In the genomic region with DNA sequence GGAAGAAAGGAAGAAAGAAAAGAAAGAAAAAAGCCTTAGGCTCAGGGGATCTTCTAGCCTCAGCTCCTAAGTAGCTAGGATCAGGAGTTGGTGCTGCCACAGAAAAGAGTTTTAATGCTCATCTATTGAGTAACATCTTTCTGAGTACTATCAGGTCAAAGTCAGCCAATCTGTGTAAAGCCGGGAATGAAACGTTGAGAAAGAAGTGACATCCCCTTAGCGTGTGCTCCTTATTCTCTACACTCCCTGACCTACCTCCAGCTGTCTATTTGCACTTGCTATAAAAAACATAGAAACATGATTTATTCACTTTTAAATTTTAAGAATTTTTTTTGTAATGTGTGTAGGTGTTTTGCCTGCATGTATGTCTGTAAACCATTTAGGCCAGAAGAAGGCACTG, we compare ENCODE assay signal across 20 mouse cellular contexts. TPM values are rescaled to one million over a fixed set of nuclear protein-coding genes. Genes with fewer than 3 reads are reported as not detected.
DNase-seq lines count a peak whose midpoint lies in the region; ATAC-seq and TF ChIP-seq lines count a peak whose summit lies in the region.
"Had no signal": no experiment of that assay in that cellular context is flagged by ENCODE, and none has a peak within 500 bp of the region (broad histone marks: within the 10 kb centered on the region; RNA-seq: fewer than 3 reads in every experiment).

No protein-coding gene starts in this region.

- no peak for ATAC-seq in liver, embryonic 12.5 days
- ATAC-seq: activated CD4-positive, CD25-positive, alpha-beta regulatory T cell, adult 4 months; CD4-positive, CD25-positive, alpha-beta regulatory T cell, adult 4 months; Patski had no signal

- H3K9ac ChIP-seq in liver, adult 2 months (ENCODE audit: low read depth, low read length) = no peak overlapping the region
- H3K9ac ChIP-seq in liver, embryonic 12.5 days = no peak overlapping the region
- no peak overlapping the region for H3K9ac ChIP-seq in CH12.LX (ENCODE audit: insufficient read depth, low read depth)

- dilution Hi-C loops in CH12.LX (cut with MboI; ENCODE audit: extremely low pct_ligation_motif_present, extremely low pct_unique_long_range_greater_than_20kb, low sequenced_read_pairs) = no loop called here

- TF ChIP-seq EP300 in CH12.LX (IDR thresholded peaks at IDR 0.05; ENCODE audit: low read length) = no peak

- 24% methylated on average over 3 of the region's 3 CpGs for WGBS in liver, adult 2 months
- WGBS in liver, embryonic 12.5 days (ENCODE audit: insufficient replicate concordance) = 70% methylated on average over 3 of the region's 3 CpGs

- H3K36me3 ChIP-seq in liver, adult 2 months (ENCODE audit: control insufficient read depth, insufficient read depth, low read length) = no peaks in the 10 kb centered on the region
- no peaks in the 10 kb centered on the region for H3K36me3 ChIP-seq in liver, embryonic 12.5 days
- H3K36me3 ChIP-seq in CH12.LX (replicated peaks in 1 of 2; ENCODE audit: control insufficient read depth in 1 of 2, insufficient read depth in 1 of 2, low read length in 1 of 2) = no peaks in the 10 kb centered on the region
- H3K36me3 ChIP-seq: G1E had no signal

- H3K4me3 ChIP-seq in liver, adult 2 months (ENCODE audit: insufficient read depth, low read depth, low read length) = no peak overlapping the region
- H3K4me3 ChIP-seq in liver, embryonic 12.5 days = no peak overlapping the region
- H3K4me3 ChIP-seq in CH12.LX (replicated peaks in 1 of 3; ENCODE audit: low read depth in 2 of 3, low read length in 2 of 3, poor library complexity in 1 of 3) = no peak overlapping the region

- no peak for TF ChIP-seq RAD21 in CH12.LX (IDR thresholded peaks at IDR 0.05; ENCODE audit: low read depth, low read length)

- no peak for TF ChIP-seq CTCF in liver, adult 2 months (IDR thresholded peaks at IDR 0.05; ENCODE audit: low read depth, low read length)
- TF ChIP-seq CTCF in CH12.LX (conservative IDR thresholded peaks at IDR 0.05 in 1 of 2, IDR thresholded peaks at IDR 0.05 in 1 of 2; ENCODE audit: low read depth in 2 of 2, low read length in 2 of 2) = no peak

- H3K79me2 ChIP-seq in liver, adult 2 months (ENCODE audit: control insufficient read depth, insufficient read depth, low read length) = no peaks in the 10 kb centered on the region
- H3K79me2 ChIP-seq in CH12.LX (replicated peaks; ENCODE audit: control insufficient read depth, extremely low read depth, insufficient read depth, poor library complexity, severe bottlenecking) = no peaks in the 10 kb centered on the region

- TF ChIP-seq POLR2A in liver, adult 2 months (IDR thresholded peaks at IDR 0.05; ENCODE audit: extremely low read depth, insufficient read depth, low read length) = no peak
- no peak for TF ChIP-seq POLR2A in CH12.LX (IDR thresholded peaks at IDR 0.05; ENCODE audit: low read depth, low read length)

- H3K4me1 ChIP-seq in liver, adult 2 months (ENCODE audit: control insufficient read depth, insufficient read depth, low read length) = peaks cover 3% of the 10 kb centered on the region
- H3K4me1 ChIP-seq in liver, embryonic 12.5 days = peaks cover 42% of the 10 kb centered on the region
- H3K4me1 ChIP-seq in CH12.LX (ENCODE audit: control insufficient read depth in 1 of 2, insufficient read depth in 2 of 2) = peaks cover 0 to 2% of the 10 kb centered on the region in 2 experiments; a peak in 1 of 4 replicates

- H3K9me3 ChIP-seq in liver, embryonic 12.5 days (replicated peaks) = no peaks in the 10 kb centered on the region
- H3K9me3 ChIP-seq in CH12.LX (replicated peaks; ENCODE audit: low read length) = no peaks in the 10 kb centered on the region
- H3K9me3 ChIP-seq: G1E had no signal

- no peak overlapping the region for H3K27ac ChIP-seq in liver, adult 2 months (replicated peaks; ENCODE audit: insufficient read depth, low read depth, low read length)
- H3K27ac ChIP-seq in liver, embryonic 12.5 days = no peak overlapping the region
- H3K27ac ChIP-seq in CH12.LX (ENCODE audit: insufficient read depth, low read depth) = no peak overlapping the region

- in situ Hi-C loops in CH12.LX (cut with MboI; ENCODE audit: low pct_ligation_motif_present, low pct_unique_long_range_greater_than_20kb, low sequenced_read_pairs) = loop anchor here (25.0 kb wide), 2 partner anchors 207 to 432 kb away; partner anchors contain the start of genes Epb41 and Rab42

- DNase-seq in liver, adult 2 months (ENCODE audit: extremely low read depth, low read depth, low spot score) = peak; percentile 57
- DNase-seq in CH12.LX (ENCODE audit: extremely low read depth) = no peak
- no peak for DNase-seq in left cerebral cortex, adult 11 months (ENCODE audit: low spot score)
- DNase-seq: adrenal gland, adult 2 months; adrenal gland, adult 8-10 months; adrenal gland, postnatal 10 days; adrenal gland, postnatal 14 days; adrenal gland, postnatal 25 days; adrenal gland, postnatal 36 days; B cell, adult 2 months; cerebellum, adult 11 months; cerebellum, adult 11-12 months; cerebellum, adult 18-20 months; cerebellum, adult 2 months had no signal

- no peak overlapping the region for H3K4me2 ChIP-seq in liver, embryonic 12.5 days
- H3K4me2 ChIP-seq in CH12.LX (ENCODE audit: insufficient read depth, low read depth, poor library complexity, severe bottlenecking) = no peak overlapping the region

- H3K27me3 ChIP-seq in liver, adult 2 months (ENCODE audit: control insufficient read depth, insufficient read depth, low read length) = no peaks in the 10 kb centered on the region
- H3K27me3 ChIP-seq in liver, embryonic 12.5 days (replicated peaks) = no peaks in the 10 kb centered on the region
- no peaks in the 10 kb centered on the region for H3K27me3 ChIP-seq in CH12.LX (replicated peaks)
- H3K27me3 ChIP-seq: Patski had no signal

TF ChIP-seq in CH12.LX, 34 proteins besides CTCF, POLR2A, EP300 and RAD21:
- no peak for TF ChIP-seq USF2 (conservative IDR thresholded peaks at IDR 0.05; ENCODE audit: low read depth, low read length)
- no peak for TF ChIP-seq NRF1 (IDR thresholded peaks at IDR 0.05; ENCODE audit: low read depth, low read length)
- TF ChIP-seq TBP (conservative IDR thresholded peaks at IDR 0.05; ENCODE audit: low read depth, low read length) = peak; percentile 91
- TF ChIP-seq HCFC1 (IDR thresholded peaks at IDR 0.05; ENCODE audit: low read depth, low read length) = no peak

RNA-seq across cellular contexts. Expression of gene Sesn2, which starts 8.9 kb away (rescaled TPM):
- total RNA-seq in liver, adult 2 months (2014; rRNA removed) = 2.7 and 3.6 TPM in 2 replicates
- polyA plus RNA-seq in liver, adult 2 months (2012; rRNA removed) = 5.5 and 6.0 TPM in 2 replicates
- 9.3 and 10.6 TPM in 2 replicates for polyA plus RNA-seq in liver, embryonic 12.5 days (2016; fragmentation: Nextera tagmentation; extraction: Ambion mirVana)
- 44.3 and 68.1 TPM in 2 replicates for total RNA-seq in CH12.LX (2012; rRNA removed)
- total RNA-seq in CH12.LX (2014; rRNA removed) = 35.4 and 35.6 TPM in 2 replicates
- 31.5 and 40.1 TPM in 2 replicates for polyA plus RNA-seq in CH12.LX (2012; ENCODE audit: insufficient read length, low read depth)

RNA-seq across cellular contexts. Expression of gene Atpif1, which starts 14.3 kb away (rescaled TPM):
- 59.5 and 87.1 TPM in 2 replicates for total RNA-seq in liver, adult 2 months (2014; rRNA removed)
- 25.9 and 26.2 TPM in 2 replicates for polyA plus RNA-seq in liver, adult 2 months (2012; rRNA removed)
- 2,000 and 2,061 TPM in 2 replicates for polyA plus RNA-seq in liver, embryonic 12.5 days (2016; fragmentation: Nextera tagmentation; extraction: Ambion mirVana)
- total RNA-seq in CH12.LX (2012; rRNA removed) = 263 and 292 TPM in 2 replicates
- 342 and 353 TPM in 2 replicates for total RNA-seq in CH12.LX (2014; rRNA removed)
- polyA plus RNA-seq in CH12.LX (2012; ENCODE audit: insufficient read length, low read depth) = 397 TPM in 2 replicates

RNA-seq across cellular contexts. Expression of gene Dnajc8, which starts 16.2 kb away (rescaled TPM):
- 17.0 and 26.1 TPM in 2 replicates for total RNA-seq in liver, adult 2 months (2014; rRNA removed)
- polyA plus RNA-seq in liver, adult 2 months (2012; rRNA removed) = 9.7 and 10.4 TPM in 2 replicates
- polyA plus RNA-seq in liver, embryonic 12.5 days (2016; fragmentation: Nextera tagmentation; extraction: Ambion mirVana) = 143 and 148 TPM in 2 replicates
- total RNA-seq in CH12.LX (2012; rRNA removed) = 117 and 129 TPM in 2 replicates
- total RNA-seq in CH12.LX (2014; rRNA removed) = 187 and 189 TPM in 2 replicates
- 319 and 325 TPM in 2 replicates for polyA plus RNA-seq in CH12.LX (2012; ENCODE audit: insufficient read length, low read depth)

RNA-seq across cellular contexts. Expression of gene Ptafr, which starts 44.7 kb away (rescaled TPM):
- 1.0 and 1.3 TPM in 2 replicates for total RNA-seq in liver, adult 2 months (2014; rRNA removed)
- 0.73 and 1.0 TPM in 2 replicates for polyA plus RNA-seq in liver, adult 2 months (2012; rRNA removed)
- polyA plus RNA-seq in liver, embryonic 12.5 days (2016; fragmentation: Nextera tagmentation; extraction: Ambion mirVana) = 0.77 and 0.94 TPM in 2 replicates
- total RNA-seq in CH12.LX (2012; rRNA removed) (0.04 TPM in 1 of 2 replicates, not detected in the other), CH12.LX (2014; rRNA removed) (0.31 and 0.34 TPM in 2 replicates)
- 0.65 and 1.1 TPM in 2 replicates for polyA plus RNA-seq in CH12.LX (2012; ENCODE audit: insufficient read length, low read depth)
- total RNA-seq: MEL had no signal
- polyA plus RNA-seq: Patski had no signal

RNA-seq across cellular contexts. Expression of gene Med18, which starts 55.5 kb away (rescaled TPM):
- 3.8 TPM in 2 replicates for total RNA-seq in liver, adult 2 months (2014; rRNA removed)
- polyA plus RNA-seq in liver, adult 2 months (2012; rRNA removed) = 1.0 and 1.4 TPM in 2 replicates
- 19.4 and 21.2 TPM in 2 replicates for polyA plus RNA-seq in liver, embryonic 12.5 days (2016; fragmentation: Nextera tagmentation; extraction: Ambion mirVana)
- 17.6 and 20.9 TPM in 2 replicates for total RNA-seq in CH12.LX (2012; rRNA removed)
- total RNA-seq in CH12.LX (2014; rRNA removed) = 13.9 and 15.5 TPM in 2 replicates
- polyA plus RNA-seq in CH12.LX (2012; ENCODE audit: insufficient read length, low read depth) = 12.7 TPM in 2 replicates

Comparison
In these comparisons a context has a peak if more than half of its experiments do, and no peak if none do; other contexts are left out.
1. RNA of gene Atpif1, which starts 14.3 kb away (polyA plus RNA-seq): 2,000 to 2,061 TPM in liver, embryonic 12.5 days and 397 TPM in CH12.LX; 25.9 to 26.2 TPM in liver, adult 2 months; every median in the first group is over 10 times any median in the second.
2. RNA of gene Dnajc8, which starts 16.2 kb away (polyA plus RNA-seq): 319 to 325 TPM in CH12.LX and 143 to 148 TPM in liver, embryonic 12.5 days; 9.7 to 10.4 TPM in liver, adult 2 months; every median in the first group is over 10 times any median in the second.